Mouse (Mus musculus) brain, embryonic 14.5 days (tissue): Measurements from ENCODE around the gene Mybpc3. TPM values are rescaled to one million over a fixed set of nuclear protein-coding genes. Genes with fewer than 3 reads are reported as not detected.

Experiments used
- DNase-seq: peaks from one replicate; pipeline ENCODE4 v3.0.0-alpha.2; 2011; ENCODE audit warnings: low read depth
- CTCF ChIP-seq: fragments of 200-500 bp; IDR thresholded peaks from 2 replicates; pipeline ENCODE4 v1.5.1; 2012; ENCODE audit warnings: inconsistent platforms, mild to moderate bottlenecking, moderate library complexity, borderline replicate concordance; ENCODE audit not compliant: insufficient read depth, insufficient read length; ENCODE audit errors: extremely low read depth
- POLR2A ChIP-seq: fragments of 200-500 bp; IDR thresholded peaks from 2 replicates; pipeline ENCODE4 v1.6.1; 2012; ENCODE audit warnings: mild to moderate bottlenecking, inconsistent platforms, borderline replicate concordance; ENCODE audit not compliant: poor library complexity, insufficient read depth, insufficient read length, severe bottlenecking; ENCODE audit errors: extremely low read depth
- polyA plus RNA-seq: library from polyadenylated mRNA; depleted of rRNA; stranded (reverse); fragments of >200 nt; gene quantifications from 2 replicates; pipeline ENCODE4 v1.2.3, GENCODE M21; 2012; rRNA removed

The Mybpc3 gene
- 0.03 TPM in 1 of 2 replicates, not detected in the other for polyA plus RNA-seq

- DNase-seq: no peak
- TF ChIP-seq POLR2A (no peak), CTCF (no peak)
Measured at GRCm38 (mm10) chr2:91117585-91118275, at the start of gene Mybpc3. Gene Mybpc3 (plus strand): TSS chr2:91118144.

- TF ChIP-seq POLR2A (no peak), CTCF (no peak)
- no peak for DNase-seq
Measured at GRCm38 (mm10) chr2:91068162-91068871, 49.6 kb upstream of the Mybpc3 start.

- DNase-seq: no peak
- no peak for TF ChIP-seq POLR2A
- no peak for TF ChIP-seq CTCF
Measured at GRCm38 (mm10) chr2:91068872-91069165, 49.1 kb upstream of the Mybpc3 start.

DNA sequence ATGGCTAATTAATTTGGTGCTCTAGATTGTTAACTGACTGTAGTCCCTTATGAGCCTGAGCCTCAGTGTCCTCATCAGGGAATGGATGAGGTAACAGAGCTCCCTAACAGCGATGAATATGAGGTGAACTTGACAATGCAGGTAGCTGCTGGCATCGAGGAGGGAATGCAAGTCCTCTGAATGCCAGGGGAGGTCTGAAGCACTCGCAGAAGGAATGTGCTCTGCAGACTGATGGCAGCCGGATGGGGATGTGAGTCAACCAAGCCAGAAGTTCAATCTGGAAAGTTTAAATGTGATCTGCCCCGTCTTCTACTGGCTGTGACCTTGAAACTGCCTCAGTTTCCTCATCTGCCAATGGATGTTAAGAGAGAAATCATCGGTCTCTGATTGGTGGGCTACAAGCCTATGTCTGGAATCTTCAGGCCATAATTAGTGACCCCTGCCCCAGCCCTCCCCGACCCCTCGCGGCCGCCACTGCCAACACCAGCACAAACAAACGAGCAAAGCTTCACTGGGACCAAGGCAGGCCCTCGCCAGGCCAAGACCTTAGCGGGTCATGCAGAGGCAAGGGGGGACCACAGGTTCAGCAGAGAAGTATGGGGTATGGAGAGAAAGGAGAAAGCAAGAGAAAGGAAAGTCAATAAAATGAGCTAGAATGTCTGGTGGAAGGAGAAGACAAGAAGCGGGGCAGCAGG is 48.5 kb upstream of the Mybpc3 start:
- peak; percentile 15 for DNase-seq
- TF ChIP-seq CTCF: no peak
- TF ChIP-seq POLR2A: no peak

- TF ChIP-seq CTCF (peak; percentile 98), POLR2A (peak; percentile 24; the same call in 1 of the 2 replicates)
- DNase-seq: peak; percentile 98
Measured at GRCm38 (mm10) chr2:91070076-91070800, 47.7 kb upstream of the Mybpc3 start, which contains the start of gene Slc39a13. Gene Slc39a13 (minus strand): TSS chr2:91070417.

GRCm38 (mm10) chr2:91071059-91071458 is 46.9 kb upstream of the Mybpc3 start:
- DNase-seq: no peak
- TF ChIP-seq CTCF (no peak), POLR2A (no peak)

- no peak for DNase-seq
- TF ChIP-seq POLR2A (no peak), CTCF (no peak)
Measured at GRCm38 (mm10) chr2:91072092-91072491, 45.9 kb upstream of the Mybpc3 start.

DNA sequence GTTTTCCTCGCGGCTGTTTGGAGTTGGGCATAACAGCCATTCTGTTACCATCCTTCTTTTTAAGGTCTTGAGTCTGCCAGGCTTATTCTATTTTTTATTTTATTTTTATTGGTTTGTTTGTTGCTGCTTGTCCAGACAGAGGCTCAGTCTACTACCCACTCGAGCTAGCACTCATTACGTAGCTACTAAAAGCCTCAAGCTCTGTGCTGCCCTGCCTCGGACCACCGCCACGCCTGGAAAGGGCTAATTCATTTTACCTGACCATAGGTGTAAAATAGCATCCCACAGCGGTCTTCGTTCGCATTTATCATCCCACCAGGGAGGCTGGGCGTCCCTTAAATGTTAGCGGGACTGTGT is 40.0 kb upstream of the Mybpc3 start:
- DNase-seq: no peak
- TF ChIP-seq CTCF (no peak), POLR2A (no peak)

- DNase-seq: peak; percentile 39
- TF ChIP-seq CTCF (no peak), POLR2A (no peak)
Measured at GRCm38 (mm10) chr2:91078314-91079025, 39.5 kb upstream of the Mybpc3 start.

- DNase-seq: peak; percentile 10
- TF ChIP-seq CTCF (no peak), POLR2A (no peak)
Measured at GRCm38 (mm10) chr2:91079026-91079384, 38.9 kb upstream of the Mybpc3 start.

GRCm38 (mm10) chr2:91080784-91081513 is 37.0 kb upstream of the Mybpc3 start:
- DNase-seq: no peak

More at GRCm38 (mm10) chr2:91080784-91081513, 37.0 kb upstream of the Mybpc3 start:
- no peak for TF ChIP-seq POLR2A
- no peak for TF ChIP-seq CTCF
